Mouse (Mus musculus) c-Kit-positive CD71-positive TER-119-positive erythroid progenitor cells, embryonic 14.5 days (primary cell): ENCODE results near the gene Xxylt1.
"Not testable (repeated sequence)": the region's sequence is repeated elsewhere in the genome, so short reads cannot be mapped to it uniquely, and the experiment has no call there.

Experiments
- DNase-seq: peaks from one replicate; pipeline ENCODE4 v3.0.0-alpha.2; 2013; ENCODE audit warnings: low spot score

Xxylt1 gene

GRCm38 (mm10) chr16:31024221-31024620 is 57.0 kb downstream of the Xxylt1 start:
- DNase-seq: no peak

- no peak for DNase-seq
Observed at GRCm38 (mm10) chr16:31023803-31024202, 57.4 kb downstream of the Xxylt1 start.

DNA sequence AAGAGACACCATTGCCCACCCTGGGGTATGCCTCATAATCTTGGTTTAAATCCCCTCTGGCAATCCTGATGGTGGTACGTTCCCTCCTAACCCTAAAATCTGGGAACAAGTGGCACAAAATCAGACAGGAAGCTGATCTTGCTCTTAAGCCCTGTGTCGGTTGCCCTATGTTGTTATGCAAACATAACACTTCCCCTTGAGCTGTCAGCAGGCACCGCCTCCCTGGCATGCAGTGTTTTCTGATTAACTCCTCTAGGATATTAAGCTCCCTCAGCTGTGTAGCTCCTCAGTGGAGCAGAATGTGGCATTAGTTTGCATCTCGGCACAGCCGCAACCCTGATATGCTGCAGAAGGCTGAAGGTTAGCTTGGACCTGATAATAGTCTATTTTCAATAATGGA is 58.9 kb downstream of the Xxylt1 start:
- DNase-seq: no peak

GRCm38 (mm10) chr16:31019514-31019913 is 61.7 kb downstream of the Xxylt1 start:
- no peak for DNase-seq

DNA sequence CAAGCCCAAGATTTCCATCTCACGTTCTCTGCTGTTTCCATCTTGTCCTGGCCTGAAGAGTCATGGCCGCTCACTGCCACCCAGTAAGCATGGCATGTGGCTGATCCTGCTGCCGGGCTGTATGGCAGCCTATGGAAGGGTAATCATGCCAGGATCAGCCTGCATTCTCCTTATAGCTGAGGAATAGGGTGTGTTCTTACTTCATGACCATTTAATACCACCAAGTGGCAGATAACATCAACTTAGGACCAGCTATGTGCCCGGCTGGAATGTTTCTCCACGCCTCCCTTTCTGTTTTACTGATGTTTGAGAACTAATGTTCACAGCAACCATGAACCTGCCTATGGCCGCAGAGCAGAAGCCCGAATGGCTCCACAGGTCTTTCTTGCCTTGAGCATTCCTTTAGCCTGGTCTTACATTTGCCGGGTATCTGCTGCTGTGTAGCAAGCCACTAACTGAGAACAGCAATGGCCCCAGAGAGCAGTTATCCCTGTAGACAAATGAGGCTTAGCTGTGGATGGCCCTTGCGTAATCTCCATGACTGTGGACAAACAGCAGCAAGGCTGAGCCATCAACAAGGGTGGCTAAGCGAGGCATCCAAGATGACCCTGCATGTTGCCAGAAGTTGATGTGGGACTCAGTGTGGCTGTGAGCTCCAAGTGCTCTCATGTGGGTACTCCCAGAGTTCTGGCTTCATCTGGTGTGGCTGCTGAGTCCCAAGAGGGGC is 63.4 kb downstream of the Xxylt1 start:
- no peak for DNase-seq

DNA sequence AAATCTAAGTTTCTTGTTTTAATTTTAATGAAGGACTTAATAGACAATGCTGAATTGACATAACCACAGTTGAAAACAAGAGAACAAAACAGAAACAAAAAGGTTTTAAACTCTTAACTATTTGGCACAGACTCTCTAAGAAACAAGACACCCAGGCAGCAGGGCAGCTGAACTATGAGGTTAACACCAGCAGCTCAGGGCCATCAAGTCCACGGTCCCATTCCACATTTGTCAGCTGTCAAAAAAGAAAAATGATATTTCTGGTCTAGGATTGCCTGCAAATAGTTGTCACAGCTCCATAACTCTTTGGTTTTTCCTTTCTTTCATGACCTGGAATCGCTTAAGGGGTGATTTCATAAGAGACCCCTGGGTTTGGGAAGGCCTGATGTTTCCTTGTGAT is 64.6 kb downstream of the Xxylt1 start:
- DNase-seq: no peak

DNA sequence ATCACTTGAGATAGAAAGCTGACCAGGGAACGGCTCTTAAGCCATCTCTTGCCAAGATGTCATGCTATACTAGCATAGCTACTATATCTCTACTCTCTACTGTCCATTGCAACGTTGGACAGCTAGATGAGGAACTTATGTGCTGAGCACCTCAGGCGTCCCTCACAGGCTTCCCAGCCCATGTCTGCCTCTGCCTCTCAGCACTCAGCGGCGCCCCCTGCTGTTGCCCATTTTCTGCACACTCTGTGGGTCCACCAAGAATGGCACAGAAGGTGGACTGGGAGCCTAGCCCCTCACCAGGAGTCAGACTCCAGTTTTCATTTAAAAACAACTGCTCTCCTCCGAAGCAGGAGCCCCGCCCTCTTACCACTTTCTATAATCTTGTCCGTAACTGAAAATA is 65.1 kb downstream of the Xxylt1 start:
- DNase-seq: peak; percentile 18

- DNase-seq: no peak
Observed at GRCm38 (mm10) chr16:31015271-31015670, 66.0 kb downstream of the Xxylt1 start.

- DNase-seq: no peak
Observed at GRCm38 (mm10) chr16:31012236-31012635, 69.0 kb downstream of the Xxylt1 start.

DNA sequence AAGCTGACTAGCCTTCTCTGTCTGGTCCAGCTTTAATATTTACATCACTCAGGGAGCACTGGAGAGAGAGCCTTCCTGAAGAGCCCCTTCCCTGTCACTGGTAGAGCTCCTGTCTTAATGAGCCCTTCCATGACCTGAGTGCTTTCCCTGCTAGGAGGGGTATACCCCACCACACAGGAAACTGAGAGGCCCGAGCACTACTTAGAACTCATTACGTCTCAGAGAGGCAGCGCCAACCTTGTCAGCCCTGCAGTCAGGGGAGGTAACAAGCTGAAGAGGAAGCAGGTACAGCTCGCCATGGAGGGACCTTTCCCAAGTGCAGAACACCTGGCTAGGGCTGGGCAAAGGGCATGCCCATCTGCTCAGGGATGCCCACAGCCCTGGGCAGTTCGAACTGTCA is 70.8 kb downstream of the Xxylt1 start:
- DNase-seq: no peak

GRCm38 (mm10) chr16:31008326-31008725 is 72.9 kb downstream of the Xxylt1 start:
- DNase-seq: no peak

- no peak for DNase-seq
Observed at GRCm38 (mm10) chr16:31007582-31007981, 73.7 kb downstream of the Xxylt1 start.

GRCm38 (mm10) chr16:31005693-31006092 is 75.5 kb downstream of the Xxylt1 start:
- no peak for DNase-seq

DNA sequence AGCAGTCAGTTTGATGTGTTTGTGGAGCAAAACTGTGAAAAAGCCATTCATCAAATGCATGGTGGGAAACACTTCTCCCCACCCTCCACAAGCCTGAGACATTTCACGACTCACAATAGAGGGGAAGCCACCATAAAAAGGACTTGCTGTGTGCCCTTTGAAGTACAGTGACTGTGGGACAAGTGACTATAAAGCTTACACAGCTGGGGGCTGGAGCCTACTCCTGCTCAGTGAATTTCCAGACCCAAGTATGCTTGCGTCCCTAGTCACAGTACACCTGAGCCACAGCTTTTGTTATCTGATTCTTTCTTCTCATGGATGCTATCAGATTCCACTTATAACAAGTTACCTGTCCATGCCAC is 76.9 kb downstream of the Xxylt1 start:
- DNase-seq: no peak

- DNase-seq: not testable (repeated sequence)
Observed at GRCm38 (mm10) chr16:31003592-31004320, 77.5 kb downstream of the Xxylt1 start.

- no peak for DNase-seq
Observed at GRCm38 (mm10) chr16:31002926-31003325, 78.3 kb downstream of the Xxylt1 start.

DNA sequence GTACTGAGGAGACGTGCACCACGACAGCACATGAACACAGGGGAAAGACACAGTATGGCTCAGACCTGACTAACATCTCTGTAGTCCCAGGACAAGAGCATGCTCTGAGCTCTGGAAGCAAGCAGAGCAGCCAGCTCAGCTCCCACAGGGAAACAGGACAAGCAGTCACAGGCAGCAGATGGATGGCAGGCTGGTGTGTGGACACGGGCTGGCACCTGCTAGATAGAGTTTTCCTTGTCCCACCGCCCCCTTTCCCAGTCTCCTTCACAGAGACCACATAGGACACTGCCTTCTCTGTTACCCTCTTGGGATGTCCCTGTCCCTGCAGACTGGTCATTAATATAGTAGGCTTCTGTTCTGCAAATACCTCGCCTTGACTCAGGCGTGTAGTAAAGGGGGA is 79.1 kb downstream of the Xxylt1 start:
- no peak for DNase-seq

DNA sequence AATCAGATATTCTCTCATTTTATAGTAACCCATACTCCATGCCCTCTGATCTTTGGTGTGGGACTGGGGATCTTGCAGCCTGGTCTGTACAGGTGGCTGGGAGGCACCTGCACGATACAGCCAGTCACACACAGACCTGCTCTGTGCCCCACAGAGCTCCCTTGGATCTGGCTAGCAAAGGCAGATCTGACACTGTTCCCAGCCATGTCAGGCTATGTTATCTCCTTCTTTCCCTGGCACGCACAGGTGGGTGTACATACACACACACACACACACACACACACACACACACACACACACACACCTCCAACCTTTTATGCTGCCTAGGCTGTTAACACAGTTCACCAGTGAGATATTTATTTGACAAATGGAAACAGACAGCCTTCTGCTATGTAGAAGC is 82.5 kb downstream of the Xxylt1 start:
- DNase-seq: no peak

DNA sequence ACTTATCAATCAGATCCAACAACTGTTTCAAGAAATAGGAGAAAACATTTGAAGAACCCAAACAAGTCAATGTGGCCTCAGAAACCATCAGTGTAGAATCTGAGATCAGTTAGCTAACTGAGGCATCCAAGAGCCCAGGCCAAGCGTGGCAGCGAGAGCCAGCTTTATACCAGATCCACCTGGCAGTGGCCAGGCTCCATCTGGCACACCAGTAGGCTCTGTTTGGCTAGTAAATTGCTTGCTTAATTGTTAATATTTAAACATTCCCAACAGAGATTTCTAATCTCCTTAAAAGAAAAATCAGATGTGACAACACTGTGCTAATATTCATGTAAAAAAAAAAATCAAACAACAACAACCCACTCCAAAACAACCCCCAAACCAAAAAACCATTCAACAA is 83.2 kb downstream of the Xxylt1 start:
- DNase-seq: no peak

DNA sequence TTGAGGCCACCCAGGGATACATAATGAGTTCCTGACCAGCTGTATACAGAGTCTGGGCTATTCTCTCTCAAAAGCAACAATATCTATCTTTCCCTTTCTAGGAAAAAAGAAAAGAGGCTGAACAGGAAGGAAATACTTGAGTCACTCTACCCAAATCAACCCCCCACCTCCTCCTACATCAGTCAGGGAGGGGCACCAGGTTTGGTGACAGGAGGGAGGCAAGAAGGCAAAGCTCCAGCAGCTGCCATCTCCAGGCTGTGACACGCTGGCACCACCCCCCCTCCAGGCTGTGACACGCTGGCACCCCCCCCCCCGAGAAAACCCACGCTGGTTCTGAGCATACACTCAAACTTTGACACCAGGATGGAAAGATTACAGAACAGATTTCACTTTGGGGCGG is 85.8 kb downstream of the Xxylt1 start:
- no peak for DNase-seq

DNA sequence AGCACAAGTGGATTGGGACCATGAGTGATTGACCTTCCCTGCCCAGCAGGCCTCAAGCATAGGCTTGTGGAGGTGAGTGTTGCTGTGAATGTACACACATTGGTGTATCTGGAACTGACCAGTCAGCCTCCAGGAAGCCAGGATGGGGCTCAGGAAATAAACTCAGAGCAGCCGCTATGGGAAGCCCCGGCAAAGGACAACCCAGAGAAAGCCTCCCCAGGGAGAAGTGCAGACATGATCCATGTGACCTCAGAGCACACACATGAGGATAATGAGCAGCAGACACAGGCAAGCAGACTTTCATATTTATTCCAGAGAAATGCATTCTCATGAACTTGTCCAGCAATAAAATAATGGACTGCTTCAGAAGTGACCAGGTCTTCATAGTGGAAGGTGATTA is 86.4 kb downstream of the Xxylt1 start:
- DNase-seq: no peak

- DNase-seq: no peak
Observed at GRCm38 (mm10) chr16:30994296-30994695, 86.9 kb downstream of the Xxylt1 start.

DNA sequence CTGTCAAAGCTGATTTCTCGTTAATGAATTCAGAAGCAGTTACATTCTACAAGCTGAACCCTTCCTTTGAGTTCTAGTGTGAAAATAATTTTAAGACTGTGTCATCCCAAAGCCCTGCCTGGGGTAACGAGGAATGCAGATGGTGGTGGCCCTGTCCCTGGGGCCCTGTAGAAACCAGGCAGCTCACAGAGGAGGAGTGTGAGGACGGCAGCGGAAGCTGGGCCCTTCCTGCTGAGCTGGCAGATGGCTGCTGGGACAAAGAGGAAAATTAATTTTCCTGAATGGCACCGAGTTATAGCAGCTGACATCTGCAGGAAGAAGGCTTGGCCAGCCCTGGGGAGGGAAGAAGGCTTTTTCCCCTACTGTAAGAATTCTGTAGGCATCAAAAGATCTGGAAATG is 88.7 kb downstream of the Xxylt1 start:
- DNase-seq: no peak

- DNase-seq: no peak
Observed at GRCm38 (mm10) chr16:30990661-30991060, 90.6 kb downstream of the Xxylt1 start.
